Mouse (Mus musculus): Measurements from ENCODE around the gene Mup9. TPM values are rescaled to one million over a fixed set of nuclear protein-coding genes. Genes with fewer than 3 reads are reported as not detected.
"Not testable (repeated sequence)": the region's sequence is repeated elsewhere in the genome, so short reads cannot be mapped to it uniquely, and the experiment has no call there.

Gene Mup9
- not detected in 2 replicates for polyA plus RNA-seq (2012; rRNA removed)

- H3K27ac ChIP-seq (ENCODE audit: control insufficient read depth, insufficient read depth, low read depth, low read length); H3K4me1 ChIP-seq (ENCODE audit: control insufficient read depth, insufficient read depth, low read length); H3K36me3 ChIP-seq (ENCODE audit: control insufficient read depth, insufficient read depth, low read length); H3K27me3 ChIP-seq (ENCODE audit: control insufficient read depth, insufficient read depth, low read length); H3K4me3 ChIP-seq (ENCODE audit: control insufficient read depth, low read depth, low read length): not testable (repeated sequence)
Measured at GRCm38 (mm10) chr4:60421852-60422251, at the start of gene Mup9. TSS of gene Mup9 (minus strand) at chr4:60421952.

Other genes starting within 250 kb of the Mup9 start
- not detected in 2 replicates for gene Mup8, start 199.4 kb downstream of the Mup9 start, polyA plus RNA-seq (2012; rRNA removed)
- gene Mup1, start 80.0 kb upstream of the Mup9 start, polyA plus RNA-seq (2012; rRNA removed), result not detected in 2 replicates
- gene Mup10, start 160.2 kb upstream of the Mup9 start, polyA plus RNA-seq (2012; rRNA removed), result not detected in 2 replicates
- gene Mup11, start 240.5 kb upstream of the Mup9 start, polyA plus RNA-seq (2012; rRNA removed), result not detected in 2 replicates